Mouse (Mus musculus) ZHBTc4 (cell line): ENCODE results near the gene Cnr1.
A peak's percentile ranks its signal among the peaks of the same experiment; 100 is the strongest.

Experiments
- DNase-seq: peaks from one replicate; pipeline ENCODE4 v3.0.0-alpha.2; 2011; ENCODE audit warnings: low read depth, low spot score

The Cnr1 gene

GRCm38 (mm10) chr4:33924234-33924888 lies at the start of gene Cnr1:
Cnr1 (plus strand) TSS chr4:33924593.
- peak; percentile 80 for DNase-seq

- no peak for DNase-seq
Observed at GRCm38 (mm10) chr4:33879944-33880343, 44.4 kb upstream of the Cnr1 start.

- no peak for DNase-seq
Observed at GRCm38 (mm10) chr4:33886026-33886425, 38.4 kb upstream of the Cnr1 start.

- no peak for DNase-seq
Observed at GRCm38 (mm10) chr4:33889976-33890375, 34.4 kb upstream of the Cnr1 start.

- DNase-seq: no peak
Observed at GRCm38 (mm10) chr4:33892178-33892869, 32.1 kb upstream of the Cnr1 start.

GRCm38 (mm10) chr4:33893841-33894240 lies 30.6 kb upstream of the Cnr1 start:
- DNase-seq: no peak

GRCm38 (mm10) chr4:33895046-33895445 lies 29.3 kb upstream of the Cnr1 start:
- DNase-seq: no peak

- no peak for DNase-seq
Observed at GRCm38 (mm10) chr4:33895491-33895890, 28.9 kb upstream of the Cnr1 start.

- no peak for DNase-seq
Observed at GRCm38 (mm10) chr4:33901659-33902058, 22.7 kb upstream of the Cnr1 start.

- DNase-seq: peak; percentile 64
Observed at GRCm38 (mm10) chr4:33903812-33904340, 20.5 kb upstream of the Cnr1 start.

GRCm38 (mm10) chr4:33904826-33905225 lies 19.6 kb upstream of the Cnr1 start:
- DNase-seq: no peak

- peak; percentile 80 for DNase-seq
Observed at GRCm38 (mm10) chr4:33908786-33909185, 15.6 kb upstream of the Cnr1 start.

- no peak for DNase-seq
Observed at GRCm38 (mm10) chr4:33915730-33916129, 8.7 kb upstream of the Cnr1 start.

GRCm38 (mm10) chr4:33920807-33921206 lies 3.6 kb upstream of the Cnr1 start:
- DNase-seq: no peak

GRCm38 (mm10) chr4:33923151-33923760 lies 1.1 kb upstream of the Cnr1 start:
- DNase-seq: peak; percentile 48

- DNase-seq: no peak
Observed at GRCm38 (mm10) chr4:33923761-33924233, 596 bp upstream of the Cnr1 start.

GRCm38 (mm10) chr4:33924889-33925245 lies 474 bp downstream of the Cnr1 start:
- DNase-seq: peak; percentile 72

- DNase-seq: no peak
Observed at GRCm38 (mm10) chr4:33925489-33925888, 1.1 kb downstream of the Cnr1 start.

- no peak for DNase-seq
Observed at GRCm38 (mm10) chr4:33926010-33926409, 1.6 kb downstream of the Cnr1 start.

- DNase-seq: no peak
Observed at GRCm38 (mm10) chr4:33926730-33927263, 2.4 kb downstream of the Cnr1 start.

GRCm38 (mm10) chr4:33927644-33928043 lies 3.3 kb downstream of the Cnr1 start:
- no peak for DNase-seq

- no peak for DNase-seq
Observed at GRCm38 (mm10) chr4:33928450-33928849, 4.1 kb downstream of the Cnr1 start.
